Mouse (Mus musculus) thymus, adult 2 months (tissue): ENCODE measurements at regions not wholly inside any gene's neighbourhood (a gene's known extent, or its start where the extent isn't known, plus 50 kb on each side); places are given as distances from the start of the nearest gene placed in this dataset.

ENCODE experiments used
- CTCF ChIP-seq: fragments of 200-500 bp; IDR thresholded peaks from 2 replicates; pipeline ENCODE4 v1.5.1; 2012; ENCODE audit warnings: mild to moderate bottlenecking, control low read depth, low read length, moderate library complexity, borderline replicate concordance; ENCODE audit not compliant: control insufficient read depth, poor library complexity, insufficient read depth; ENCODE audit errors: extremely low read depth
- POLR2A ChIP-seq: fragments of 200-500 bp; IDR thresholded peaks from 2 replicates; pipeline ENCODE4 v1.6.1; 2012; ENCODE audit warnings: mild to moderate bottlenecking, low read length, control low read depth, moderate library complexity; ENCODE audit not compliant: control insufficient read depth, poor library complexity, insufficient read depth; ENCODE audit errors: extremely low read depth

- TF ChIP-seq POLR2A (no peak), CTCF (no peak)
Measured at GRCm38 (mm10) chr17:80779782-80780181, 51.5 kb upstream of the Map4k3 start.
